11 mouse cellular contexts compared by ENCODE assay signal in genomic region chr2:172934420-172934788, GRCm38 (mm10). TPM values are rescaled to one million over a fixed set of nuclear protein-coding genes. Genes with fewer than 3 reads are reported as not detected.
DNase-seq lines count a peak whose midpoint lies in the region; ATAC-seq and TF ChIP-seq lines count a peak whose summit lies in the region.
"Had no signal": no experiment of that assay in that cellular context is flagged by ENCODE, and none has a peak within 500 bp of the region (broad histone marks: within the 10 kb centered on the region; RNA-seq: fewer than 3 reads in every experiment).

No protein-coding gene starts in this region.

- H3K27ac ChIP-seq in kidney, postnatal 0 days: peak overlapping the region; percentile 78
- H3K27ac ChIP-seq in forebrain, embryonic 10.5 days: peak overlapping the region; percentile 90
- peak overlapping the region; percentile 60; the same call in 1 of the 2 replicates for H3K27ac ChIP-seq in intestine, embryonic 14.5 days (ENCODE audit: low read depth)
- H3K27ac ChIP-seq in midbrain, postnatal 0 days (ENCODE audit: low read depth, low read length): 0 out of 2 replicates have a peak overlapping the region, but pooled peaks have one; percentile 51
- H3K27ac ChIP-seq: liver, embryonic 14.5 days had no signal

- DNase-seq in kidney, postnatal 0 days (ENCODE audit: low spot score): no peak
- no peak for DNase-seq in kidney, adult 11 months
- DNase-seq in forebrain, embryonic 10.5 days (ENCODE audit: extremely low spot score, low spot score): no peak
- no peak for DNase-seq in intestine, embryonic 14.5 days (ENCODE audit: low spot score)
- no peak for DNase-seq in midbrain, postnatal 0 days (ENCODE audit: low spot score)
- DNase-seq in testis, postnatal 10 days (ENCODE audit: low spot score): no peak
- DNase-seq in embryo, embryonic 11 days: no peak
- DNase-seq: adrenal gland, adult 2 months; thymus, adult 18-20 months had no signal

- no peak for TF ChIP-seq CTCF in kidney, postnatal 0 days (IDR thresholded peaks at IDR 0.05; ENCODE audit: low read depth)
- no peak for TF ChIP-seq CTCF in midbrain, postnatal 0 days (IDR thresholded peaks at IDR 0.05)

- peaks cover 55% of the 10 kb centered on the region for H3K4me1 ChIP-seq in kidney, postnatal 0 days (replicated peaks; ENCODE audit: insufficient read depth, low read length)
- peaks cover 100% of the 10 kb centered on the region for H3K4me1 ChIP-seq in forebrain, embryonic 10.5 days
- H3K4me1 ChIP-seq in intestine, embryonic 14.5 days (replicated peaks; ENCODE audit: control insufficient read depth, insufficient read depth, low read length): peaks cover 63% of the 10 kb centered on the region
- peaks cover 5% of the 10 kb centered on the region; the same call in 1 of the 2 replicates for H3K4me1 ChIP-seq in midbrain, postnatal 0 days (ENCODE audit: insufficient read depth, low read length)

- peak overlapping the region; percentile 3; the same call in 1 of the 2 replicates for H3K9ac ChIP-seq in kidney, postnatal 0 days (ENCODE audit: low read depth, low read length)
- H3K9ac ChIP-seq in intestine, embryonic 14.5 days (ENCODE audit: low read length): no peak overlapping the region
- H3K9ac ChIP-seq in midbrain, postnatal 0 days (replicated peaks; ENCODE audit: low read length, poor library complexity, severe bottlenecking): 0 out of 2 replicates have a peak overlapping the region, but pooled peaks have one; percentile 36
- H3K9ac ChIP-seq: liver, embryonic 14.5 days had no signal

- peak overlapping the region; percentile 37 for H3K4me2 ChIP-seq in kidney, postnatal 0 days (ENCODE audit: low read length)
- H3K4me2 ChIP-seq in intestine, embryonic 14.5 days (ENCODE audit: low read length): peak overlapping the region; percentile 41
- peak overlapping the region; percentile 41 for H3K4me2 ChIP-seq in midbrain, postnatal 0 days (ENCODE audit: low read depth, low read length, poor library complexity, severe bottlenecking)

- 0 out of 2 replicates have a peak, but pooled peaks cover 5% of the 10 kb centered on the region for H3K27me3 ChIP-seq in kidney, postnatal 0 days (ENCODE audit: insufficient read depth, low read length)
- H3K27me3 ChIP-seq in forebrain, embryonic 10.5 days (ENCODE audit: poor library complexity, severe bottlenecking): peaks cover 91% of the 10 kb centered on the region
- peaks cover 5% of the 10 kb centered on the region; the same call in 1 of the 2 replicates for H3K27me3 ChIP-seq in intestine, embryonic 14.5 days (replicated peaks; ENCODE audit: control insufficient read depth, insufficient read depth, low read length)
- H3K27me3 ChIP-seq in midbrain, postnatal 0 days (ENCODE audit: insufficient read depth, low read length): peaks cover 27% of the 10 kb centered on the region

- no peak for ATAC-seq in kidney, postnatal 0 days (replicated peaks; ENCODE audit: low FRiP score, low read depth)
- ATAC-seq in intestine, embryonic 14.5 days (replicated peaks; ENCODE audit: low FRiP score, low TSS enrichment, low read depth): no peak
- ATAC-seq in midbrain, postnatal 0 days (ENCODE audit: low FRiP score): no peak
- ATAC-seq in inflammation-experienced regulatory T-cells, adult 6 months: no peak

- no peaks in the 10 kb centered on the region for H3K9me3 ChIP-seq in kidney, postnatal 0 days (replicated peaks; ENCODE audit: low read length)
- no peaks in the 10 kb centered on the region for H3K9me3 ChIP-seq in forebrain, embryonic 10.5 days
- H3K9me3 ChIP-seq in intestine, embryonic 14.5 days (ENCODE audit: control insufficient read depth, low read length): no peaks in the 10 kb centered on the region
- no peaks in the 10 kb centered on the region for H3K9me3 ChIP-seq in midbrain, postnatal 0 days (ENCODE audit: low read length)

- 18% methylated on average over 8 of the region's 8 CpGs for WGBS in kidney, postnatal 0 days
- 2% methylated on average over 8 of the region's 8 CpGs for WGBS in forebrain, embryonic 10.5 days
- WGBS in intestine, embryonic 14.5 days: 9% methylated on average over 8 of the region's 8 CpGs
- WGBS in midbrain, postnatal 0 days: 1% methylated on average over 8 of the region's 8 CpGs

- no peak overlapping the region for H3K4me3 ChIP-seq in kidney, postnatal 0 days (replicated peaks; ENCODE audit: low read depth, low read length)
- peak overlapping the region; percentile 71 for H3K4me3 ChIP-seq in forebrain, embryonic 10.5 days
- H3K4me3 ChIP-seq in intestine, embryonic 14.5 days (ENCODE audit: low read depth, low read length): no peak overlapping the region
- H3K4me3 ChIP-seq in midbrain, postnatal 0 days (ENCODE audit: low read depth, low read length): peak overlapping the region; percentile 10; the same call in 1 of the 2 replicates

- no peaks in the 10 kb centered on the region for H3K36me3 ChIP-seq in kidney, postnatal 0 days (ENCODE audit: insufficient read depth, low read length)
- no peaks in the 10 kb centered on the region for H3K36me3 ChIP-seq in forebrain, embryonic 10.5 days (replicated peaks)
- no peaks in the 10 kb centered on the region for H3K36me3 ChIP-seq in intestine, embryonic 14.5 days (ENCODE audit: control insufficient read depth, insufficient read depth, low read length)
- H3K36me3 ChIP-seq in midbrain, postnatal 0 days (ENCODE audit: insufficient read depth, low read length): no peaks in the 10 kb centered on the region

RNA-seq across cellular contexts. Expression of gene Bmp7, which starts 5.7 kb away (rescaled TPM):
- polyA plus RNA-seq in kidney, postnatal 0 days (2015; fragmentation: Nextera tagmentation; extraction: Ambion mirVana): 33.7 and 35.8 TPM in 2 replicates
- 21.2 and 21.4 TPM in 2 replicates for polyA plus RNA-seq in forebrain, embryonic 10.5 days (2016; fragmentation: Nextera tagmentation; extraction: Ambion mirVana)
- 18.0 and 20.8 TPM in 2 replicates for polyA plus RNA-seq in intestine, embryonic 14.5 days (2014; fragmentation: Nextera tagmentation; extraction: Ambion mirVana)
- 34.0 and 35.9 TPM in 2 replicates for total RNA-seq in midbrain, postnatal 0 days (2014; rRNA removed)
- 14.8 and 15.3 TPM in 2 replicates for polyA plus RNA-seq in midbrain, postnatal 0 days (2015; fragmentation: Nextera tagmentation; extraction: Ambion mirVana)
- 10 to 100 TPM in 2 of 3 experiments, 1 to 10 TPM in 1; 5.9 to 16.6 (median 14.8) TPM for polyA plus RNA-seq in inflammation-experienced regulatory T-cells, adult 6 months (2017; shearing (Covaris generic))

RNA-seq across cellular contexts. Expression of gene Spo11, which starts 43.1 kb away (rescaled TPM):
- polyA plus RNA-seq in kidney, postnatal 0 days (2015; fragmentation: Nextera tagmentation; extraction: Ambion mirVana): 0.10 and 0.11 TPM in 2 replicates
- 0.42 and 0.73 TPM in 2 replicates for polyA plus RNA-seq in forebrain, embryonic 10.5 days (2016; fragmentation: Nextera tagmentation; extraction: Ambion mirVana)
- polyA plus RNA-seq in intestine, embryonic 14.5 days (2014; fragmentation: Nextera tagmentation; extraction: Ambion mirVana): 0.04 TPM in 1 of 2 replicates, not detected in the other
- total RNA-seq in midbrain, postnatal 0 days (2014; rRNA removed): 1.7 and 2.8 TPM in 2 replicates
- polyA plus RNA-seq in midbrain, postnatal 0 days (2015; fragmentation: Nextera tagmentation; extraction: Ambion mirVana): 1.1 and 1.6 TPM in 2 replicates
- polyA plus RNA-seq in inflammation-experienced regulatory T-cells, adult 6 months (2017; shearing (Covaris generic)): 1 to 10 TPM; 4.6 to 6.3 (median 6.0) TPM
- total RNA-seq: adrenal gland, adult 2 months had no signal
- polyA plus RNA-seq: adrenal gland, adult 2 months had no signal

Comparison
In these comparisons a context has a peak if more than half of its experiments do, and no peak if none do; other contexts are left out.
1. H3K4me3 ChIP-seq: peak in forebrain, embryonic 10.5 days (single experiment) and midbrain, postnatal 0 days (single experiment); none in kidney, postnatal 0 days (single experiment) and intestine, embryonic 14.5 days (single experiment).
2. Peak in every context shown above with its lines, with median percentiles within 50 percentile points of each other: H3K27ac ChIP-seq and H3K4me2 ChIP-seq.